Mouse (Mus musculus) large intestine, adult 2 months (tissue): ENCODE measurements at regions not wholly inside any gene's neighbourhood (a gene's known extent, or its start where the extent isn't known, plus 50 kb on each side); places are given as distances from the start of the nearest gene placed in this dataset.
"Not testable (repeated sequence)": the region's sequence is repeated elsewhere in the genome, so short reads cannot be mapped to it uniquely, and the experiment has no call there.

Experiments
- DNase-seq: peaks from one replicate; pipeline ENCODE4 v3.0.0-alpha.2; 2012; ENCODE audit warnings: low read depth, low spot score
- WGBS: fragments of 180-500 bp; shearing (Covaris S2); methylation state at CpG from one replicate; pipeline ENCODE4 v1.1.7; 2018; 5-methylcytosine and 5-hydroxymethylcytosine counted together

GRCm38 (mm10) chr12:112295337-112295941 lies 149.4 kb downstream of the Kif26a start:
- WGBS = 60% methylated on average over 6 of the region's 6 CpGs
- no peak for DNase-seq

- WGBS = 82% methylated on average over 8 of the region's 8 CpGs
- no peak for DNase-seq
Measured at GRCm38 (mm10) chr12:112298521-112298920, 152.5 kb downstream of the Kif26a start.

GRCm38 (mm10) chr12:112299089-112299488 lies 153.1 kb downstream of the Kif26a start:
- DNase-seq = no peak
- WGBS = 69% methylated on average over 5 of the region's 5 CpGs

DNA sequence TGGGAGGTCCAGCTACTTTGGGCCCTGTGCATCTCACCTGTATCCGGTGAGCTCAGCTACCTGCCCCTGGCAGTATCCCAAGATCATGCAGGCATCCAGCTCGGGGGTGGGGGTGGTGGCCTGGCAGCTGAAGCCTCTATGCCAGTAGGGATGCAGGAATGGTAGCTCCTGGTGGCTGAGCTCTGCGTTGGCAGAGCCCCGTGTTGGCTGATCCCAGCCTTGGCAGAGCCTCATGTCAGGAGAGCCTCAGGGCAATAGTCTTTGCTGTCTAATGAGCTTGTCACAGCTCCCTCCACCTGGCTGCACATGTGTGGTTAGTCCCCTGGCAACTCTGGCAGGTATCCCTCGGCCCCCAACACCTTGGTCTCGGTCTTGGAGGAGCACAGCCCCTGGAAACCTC lies 153.6 kb downstream of the Kif26a start:
- 71% methylated on average over 6 of the region's 6 CpGs for WGBS
- DNase-seq = no peak

DNA sequence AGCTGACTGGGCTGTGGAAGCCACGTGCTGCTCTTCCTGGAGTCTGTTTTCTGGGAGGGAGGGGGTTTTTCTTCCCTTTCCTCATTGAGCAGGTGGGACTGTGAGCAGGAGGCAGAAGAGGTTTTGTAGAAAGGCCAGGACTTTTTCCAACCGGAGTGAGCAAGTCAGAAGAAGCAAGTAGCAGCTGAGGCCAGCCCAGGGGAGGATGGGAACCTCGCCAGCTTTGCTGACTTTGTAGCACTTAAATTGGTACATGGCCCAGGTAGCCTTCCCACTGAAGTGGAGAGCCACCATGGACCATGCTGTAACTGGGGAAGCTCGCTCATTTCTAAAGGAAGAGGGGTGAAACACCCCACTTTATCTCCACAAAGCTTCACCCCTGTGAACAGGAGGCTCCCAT lies 154.1 kb downstream of the Kif26a start:
- no peak for DNase-seq
- WGBS = 59% methylated on average over 4 of the region's 4 CpGs

DNA sequence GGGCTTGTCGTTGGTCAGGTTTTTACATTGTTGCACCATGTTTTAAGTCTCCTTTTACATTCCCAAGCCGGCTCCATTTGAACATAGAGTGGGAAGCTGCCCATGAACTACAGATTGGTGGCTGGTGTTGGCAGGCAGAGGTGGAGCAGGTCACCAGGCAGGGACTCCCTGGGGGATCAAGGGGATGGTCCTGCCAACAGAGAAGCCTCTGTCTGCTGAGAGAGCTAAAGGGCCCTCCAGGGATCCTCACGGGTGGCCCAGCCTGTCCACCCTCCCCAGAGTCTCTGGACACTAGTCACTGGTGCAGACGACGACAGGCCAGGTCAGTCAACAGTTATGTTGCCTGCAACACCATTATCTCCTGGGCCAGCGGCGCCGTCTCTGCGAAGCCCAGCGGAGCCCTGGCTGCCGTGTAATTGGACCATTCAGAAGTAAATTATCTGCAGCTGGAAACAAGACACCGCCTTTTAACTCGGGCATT lies 155.4 kb downstream of the Kif26a start:
- DNase-seq = no peak
- 31% methylated on average over 13 of the region's 13 CpGs for WGBS

DNA sequence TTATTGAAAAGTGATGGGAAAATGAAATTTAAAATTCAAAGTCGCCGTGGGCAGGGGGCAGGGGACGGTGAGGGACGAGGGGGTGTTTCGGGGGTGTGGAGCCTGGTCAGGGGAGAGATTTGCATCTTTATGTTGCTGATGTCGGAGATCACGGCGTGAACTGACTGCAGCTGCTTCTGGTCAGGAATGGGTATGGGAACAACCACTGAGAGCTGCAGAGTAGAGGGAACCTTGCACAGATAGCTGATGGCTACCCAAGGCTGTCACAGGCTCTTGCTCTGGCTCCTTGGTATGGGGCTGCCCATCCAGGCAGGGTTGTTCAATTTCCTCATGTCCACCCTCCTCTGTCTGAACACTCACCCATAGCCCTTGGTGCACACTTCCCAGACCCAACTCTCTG lies 155.9 kb downstream of the Kif26a start:
- DNase-seq = no peak
- WGBS = 58% methylated on average over 8 of the region's 8 CpGs

DNA sequence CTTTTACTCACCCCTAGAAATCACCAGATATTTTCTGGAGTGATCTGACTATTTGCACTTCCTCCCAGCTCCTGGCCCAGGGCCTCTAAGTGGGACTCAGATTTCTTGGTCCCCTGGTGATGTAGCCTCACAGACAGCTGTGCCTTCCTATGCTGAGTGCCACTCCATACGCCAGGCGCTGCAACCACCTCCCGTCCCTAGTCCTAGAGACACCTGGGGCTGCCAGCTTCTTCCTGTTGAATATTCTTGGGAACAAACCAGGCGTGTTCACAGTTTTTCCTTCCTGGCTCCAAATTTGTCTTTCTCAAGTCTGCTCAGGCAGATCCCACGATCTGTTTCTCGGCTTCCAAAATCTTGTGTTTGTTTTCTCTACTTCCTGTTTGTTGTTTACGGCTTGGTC lies 160.2 kb downstream of the Kif26a start:
- DNase-seq = no peak
- WGBS = 58% methylated on average over 7 of the region's 7 CpGs

DNA sequence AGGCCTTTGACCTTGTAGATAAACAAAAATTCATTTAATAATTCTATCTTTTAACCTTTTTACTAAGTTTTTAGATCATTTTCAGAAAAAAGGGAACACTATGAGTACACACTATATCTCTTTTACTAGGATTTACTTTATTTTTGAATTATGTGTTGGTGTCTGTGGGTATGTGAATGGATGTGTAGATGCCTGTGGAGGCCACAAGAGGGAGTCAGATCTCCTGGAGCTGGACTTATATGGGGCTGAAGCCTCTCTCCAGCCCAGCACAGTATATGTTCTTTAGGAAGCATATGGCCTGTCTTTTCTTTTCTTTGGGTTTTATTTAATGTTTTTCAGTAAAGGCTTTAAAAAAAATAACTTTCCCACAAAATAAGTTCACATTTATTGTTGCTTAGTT lies 162.0 kb downstream of the Kif26a start:
- DNase-seq = no peak

GRCm38 (mm10) chr12:112309096-112309495 lies 163.1 kb downstream of the Kif26a start:
- whole genome bisulfite sequencing = 75% methylated on average over 13 of the region's 13 CpGs
- DNase-seq = not testable (repeated sequence)

- 42% methylated on average over 10 of the region's 10 CpGs for WGBS
- peak; percentile 6 for DNase-seq
Measured at GRCm38 (mm10) chr12:112309781-112310180, 163.8 kb downstream of the Kif26a start.

DNA sequence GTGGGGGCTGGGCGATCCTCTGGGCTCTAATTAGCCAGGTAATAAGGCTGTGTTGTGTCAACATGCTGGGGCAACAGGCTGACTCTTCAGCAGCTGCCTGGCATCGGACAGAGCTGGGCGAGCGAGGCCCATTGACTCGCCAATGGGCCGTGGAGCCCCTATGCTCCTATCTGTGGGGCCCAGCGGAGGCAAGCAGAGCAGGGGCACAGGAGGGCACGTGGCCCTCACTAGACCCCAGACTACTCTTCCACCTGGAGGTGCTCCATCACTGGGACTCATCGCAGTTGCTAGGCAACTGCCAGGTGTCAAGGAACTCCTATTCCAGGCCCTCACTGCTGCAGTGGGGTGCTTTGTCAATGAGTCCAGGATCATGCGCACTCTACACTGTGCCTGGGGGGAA lies 164.7 kb downstream of the Kif26a start:
- 70% methylated on average over 10 of the region's 10 CpGs for WGBS
- no peak for DNase-seq

- DNase-seq = no peak
- 92% methylated on average over 5 of the region's 5 CpGs for WGBS
Measured at GRCm38 (mm10) chr12:112314781-112315180, 168.8 kb downstream of the Kif26a start.

DNA sequence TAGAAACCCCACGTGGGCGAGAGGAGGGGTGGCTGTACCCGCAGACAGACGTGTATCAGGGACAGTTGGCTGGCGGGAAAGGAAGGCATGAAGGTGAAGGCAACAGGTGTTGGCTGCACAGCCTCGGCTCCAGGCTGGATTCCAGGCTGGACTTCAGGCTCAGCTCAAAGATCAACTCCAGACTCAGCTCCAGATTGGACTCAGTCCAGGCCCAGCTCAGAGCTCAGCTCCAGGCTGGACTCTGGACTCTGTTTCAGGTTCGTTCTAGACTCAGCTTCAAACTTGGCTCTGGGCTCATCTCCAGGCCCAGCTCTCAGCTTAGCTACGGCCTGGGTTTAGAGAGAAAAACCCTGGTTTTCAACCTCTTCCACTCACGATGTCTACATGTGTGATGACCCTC lies 171.2 kb downstream of the Kif26a start:
- DNase-seq = peak; percentile 81

DNA sequence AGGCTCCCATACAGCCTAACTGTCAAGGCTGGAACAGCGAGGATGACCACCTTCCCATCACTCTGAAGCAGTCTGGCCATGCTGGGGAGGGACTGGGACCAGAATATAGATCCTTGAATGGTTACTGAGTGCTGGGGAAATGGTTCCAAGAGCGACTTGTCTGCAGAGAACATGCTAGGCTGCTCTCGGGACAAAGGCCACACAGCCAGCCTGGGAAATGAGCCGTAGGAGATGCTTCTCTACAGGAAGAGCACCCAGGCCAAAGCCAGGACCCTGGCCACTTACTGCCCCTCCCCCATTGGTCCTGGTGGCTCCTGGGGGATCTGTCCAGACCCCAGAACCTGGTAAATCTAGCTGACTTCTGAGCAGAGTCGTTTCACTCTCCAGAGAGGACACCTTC lies 170.8 kb upstream of the A530016L24Rik start:
- DNase-seq = no peak
- 77% methylated on average over 5 of the region's 5 CpGs for WGBS

More for the DNA sequence above, 171.2 kb downstream of the Kif26a start:
- WGBS = 40% methylated on average over 9 of the region's 9 CpGs

DNA sequence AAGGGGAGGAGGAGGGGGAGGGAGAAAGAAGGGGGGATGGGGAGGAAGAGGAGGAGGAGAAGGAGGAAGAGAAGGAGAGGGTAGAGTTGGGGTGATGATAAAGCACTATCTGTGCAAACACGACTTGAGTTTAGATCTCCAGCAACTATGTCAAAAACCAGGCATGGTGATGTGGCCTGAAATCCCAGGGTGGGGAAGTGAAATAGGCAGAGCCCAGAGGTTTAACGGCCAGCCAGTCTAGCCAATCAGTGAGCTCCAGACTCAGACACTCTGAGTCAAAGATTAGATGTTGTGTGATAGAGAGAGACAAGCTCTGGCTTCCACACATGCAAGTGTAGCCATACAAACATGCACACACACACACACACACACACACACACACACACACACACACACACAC lies 167.1 kb upstream of the A530016L24Rik start:
- 70% methylated on average over 2 of the region's 2 CpGs for WGBS

GRCm38 (mm10) chr12:112327411-112327810 lies 161.8 kb upstream of the A530016L24Rik start:
- no peak for DNase-seq
- 87% methylated on average over 8 of the region's 8 CpGs for WGBS

More for the DNA sequence above, 167.1 kb upstream of the A530016L24Rik start:
- DNase-seq = no peak

GRCm38 (mm10) chr12:112328809-112329575 lies 160.3 kb upstream of the A530016L24Rik start:
- no peak for DNase-seq

DNA sequence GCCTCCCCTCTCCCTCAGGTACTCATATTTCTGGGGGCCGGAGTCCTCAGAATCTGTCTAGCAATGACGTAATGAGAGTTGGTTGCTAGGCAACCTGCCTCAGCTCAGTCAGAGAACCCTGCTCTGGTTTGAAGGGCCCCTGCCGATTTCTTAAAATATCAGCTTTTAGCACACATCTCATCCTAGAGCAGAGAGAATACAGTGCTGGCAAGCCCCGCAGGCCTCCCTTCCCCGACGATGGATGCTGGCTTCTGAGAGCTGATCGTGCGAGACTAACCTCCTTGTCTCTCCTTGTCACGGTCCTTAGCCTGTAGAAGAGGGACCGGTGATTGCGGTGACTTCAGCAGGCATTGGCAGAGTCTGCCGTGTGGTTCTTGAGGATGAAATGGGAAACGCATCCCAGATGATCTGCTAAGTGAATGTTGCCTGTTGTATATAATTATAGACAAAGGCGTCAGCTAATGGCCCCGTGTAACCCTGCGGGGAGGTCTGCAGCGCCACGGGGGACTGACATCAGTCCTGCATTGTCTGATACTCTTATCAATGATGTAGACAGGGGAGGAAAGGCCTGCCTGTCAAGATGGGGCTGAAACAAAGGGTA lies 159.4 kb upstream of the A530016L24Rik start:
- no peak for DNase-seq
- 63% methylated on average over 18 of the region's 18 CpGs for whole genome bisulfite sequencing

More at GRCm38 (mm10) chr12:112328809-112329575, 160.3 kb upstream of the A530016L24Rik start:
- WGBS = 37% methylated on average over 8 of the region's 8 CpGs

- no peak for DNase-seq
- WGBS = 69% methylated on average over 5 of the region's 5 CpGs
Measured at GRCm38 (mm10) chr12:112330557-112330956, 158.7 kb upstream of the A530016L24Rik start.

GRCm38 (mm10) chr12:112331061-112331460 lies 158.2 kb upstream of the A530016L24Rik start:
- 67% methylated on average over 16 of the region's 16 CpGs for WGBS
- no peak for DNase-seq
